Mouse (Mus musculus): Measurements from ENCODE around the gene Chst2. TPM values are rescaled to one million over a fixed set of nuclear protein-coding genes. Genes with fewer than 3 reads are reported as not detected.

Gene Chst2
- polyA plus RNA-seq, 1 experiment from 2014 or later: 16.3 TPM

DNA sequence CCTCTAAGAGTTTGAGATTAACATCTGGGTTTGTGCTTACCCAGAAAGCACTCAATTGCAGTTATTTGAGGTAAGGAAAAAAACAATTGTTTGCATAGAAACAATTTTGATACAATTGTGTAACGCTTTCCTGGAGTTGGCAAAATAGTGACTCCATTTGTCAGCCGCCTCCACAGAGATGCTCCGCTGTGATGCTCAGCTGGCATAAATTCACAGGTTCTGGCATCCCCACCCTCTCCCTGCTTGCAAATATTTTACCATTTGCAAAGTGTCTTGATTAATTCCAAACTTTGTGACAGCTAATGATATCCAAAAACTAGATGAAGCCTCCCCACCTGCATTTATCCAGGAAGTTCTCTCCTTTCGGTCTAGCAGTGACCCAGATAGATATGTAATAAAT, 5.5 kb upstream of the Chst2 start:
- Histone ChIP-seq H3K36me3 (replicated peaks; ENCODE audit: control insufficient read depth, insufficient read depth) (no peaks in the 10 kb centered on the region), H3K9me3 (ENCODE audit: control insufficient read depth, low read length) (no peaks in the 10 kb centered on the region), H3K27ac (no peak overlapping the region), H3K4me2 (replicated peaks) (no peak overlapping the region), H3K4me1 (replicated peaks; ENCODE audit: control insufficient read depth, insufficient read depth, low read length) (peaks cover 5% of the 10 kb centered on the region; the same call in 1 of the 2 replicates), H3K9ac (no peak overlapping the region), H3K27me3 (ENCODE audit: control insufficient read depth, insufficient read depth, low read length) (peaks cover 9% of the 10 kb centered on the region; the same call in 1 of the 2 replicates), H3K4me3 (replicated peaks; ENCODE audit: low read length) (no peak overlapping the region)
- no peak for DNase-seq (ENCODE audit: low spot score)
- 95% methylated on average over 4 of the region's 4 CpGs for WGBS
- ATAC-seq (ENCODE audit: low FRiP score): no peak

DNA sequence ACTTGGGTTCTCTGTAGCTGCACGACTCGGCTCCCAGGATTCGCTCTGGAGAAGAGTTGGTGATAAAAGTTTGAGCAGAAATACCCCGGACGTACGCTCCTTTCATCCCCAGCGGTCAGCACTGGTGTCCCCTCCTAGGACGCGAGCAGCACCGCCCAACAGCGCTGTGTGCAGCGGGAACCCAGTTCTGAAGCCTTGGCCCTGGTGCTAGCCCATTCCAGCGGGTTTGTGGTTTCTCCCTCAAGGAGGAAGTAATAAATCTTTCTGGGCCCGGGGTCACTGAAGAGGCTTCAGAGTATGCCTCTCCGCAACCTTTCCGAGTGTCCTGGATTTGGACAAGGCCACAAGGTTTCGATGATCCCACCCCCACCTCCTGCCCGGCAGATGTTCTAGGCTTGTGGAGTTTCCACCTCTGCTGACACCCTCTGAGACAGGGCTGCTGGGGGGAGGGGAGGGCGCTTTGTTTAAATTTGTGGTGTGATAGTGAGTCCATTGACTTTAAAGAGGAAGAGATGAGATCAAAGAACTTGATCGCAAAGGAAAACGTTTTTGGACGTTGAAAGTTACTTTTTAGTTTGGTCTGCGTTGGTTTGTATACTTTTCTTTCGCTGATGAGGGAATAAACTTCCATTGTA, 1.2 kb upstream of the Chst2 start:
- WGBS: 2% methylated on average over 24 of the region's 24 CpGs
- Histone ChIP-seq H3K36me3 (replicated peaks; ENCODE audit: control insufficient read depth, insufficient read depth) (no peaks in the 10 kb centered on the region), H3K4me2 (replicated peaks) (peak overlapping the region; percentile 79), H3K27me3 (ENCODE audit: control insufficient read depth, insufficient read depth, low read length) (peaks cover 9% of the 10 kb centered on the region; the same call in 1 of the 2 replicates), H3K9ac (peak overlapping the region; percentile 78), H3K4me3 (replicated peaks; ENCODE audit: low read length) (peak overlapping the region; percentile 63), H3K27ac (peak overlapping the region; percentile 26; the same call in 1 of the 2 replicates), H3K9me3 (ENCODE audit: control insufficient read depth, low read length) (no peaks in the 10 kb centered on the region), H3K4me1 (replicated peaks; ENCODE audit: control insufficient read depth, insufficient read depth, low read length) (peaks cover 10% of the 10 kb centered on the region; the same call in 1 of the 2 replicates)
- ATAC-seq (ENCODE audit: low FRiP score) (peak; percentile 35), DNase-seq (ENCODE audit: low spot score) (peak; percentile 28)

DNA sequence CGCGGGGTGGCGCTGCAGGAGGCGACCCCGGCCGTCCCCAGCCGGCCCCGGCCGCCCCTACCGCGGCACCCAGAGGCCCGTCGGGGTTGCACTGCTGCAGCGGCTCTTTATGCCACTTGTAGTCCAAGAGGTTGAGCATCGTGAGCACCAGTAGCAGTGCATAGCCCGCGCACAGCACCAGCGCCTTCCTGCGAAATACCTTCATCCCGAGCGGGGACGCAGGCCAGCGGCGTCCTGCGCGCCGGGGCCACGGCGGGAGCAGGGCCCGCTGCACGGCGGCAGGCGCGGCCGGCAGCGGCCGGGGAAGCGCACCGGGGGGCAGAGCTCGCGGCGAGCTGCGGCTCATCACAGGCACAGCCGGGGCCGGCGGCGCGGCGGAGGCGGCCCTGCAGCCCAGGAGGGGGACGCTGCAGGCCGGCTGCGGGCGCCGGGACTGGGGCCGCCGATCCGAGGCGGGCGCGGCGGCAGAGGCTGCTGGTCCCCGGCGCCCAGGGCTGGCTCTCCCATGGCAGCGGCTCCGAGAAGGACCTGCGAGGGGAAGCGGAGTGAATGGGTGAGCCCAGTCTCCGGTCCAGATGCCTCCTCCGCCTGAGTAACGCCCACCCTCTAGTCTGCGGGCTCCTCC, 464 bp downstream of the Chst2 start:
- Histone ChIP-seq H3K36me3 (replicated peaks; ENCODE audit: control insufficient read depth, insufficient read depth) (no peaks in the 10 kb centered on the region), H3K27me3 (ENCODE audit: control insufficient read depth, insufficient read depth, low read length) (peaks cover 9% of the 10 kb centered on the region; the same call in 1 of the 2 replicates), H3K27ac (peak overlapping the region; percentile 65), H3K9me3 (ENCODE audit: control insufficient read depth, low read length) (no peaks in the 10 kb centered on the region), H3K4me2 (replicated peaks) (peak overlapping the region; percentile 79), H3K4me1 (replicated peaks; ENCODE audit: control insufficient read depth, insufficient read depth, low read length) (peaks cover 10% of the 10 kb centered on the region; the same call in 1 of the 2 replicates), H3K9ac (peak overlapping the region; percentile 78), H3K4me3 (replicated peaks; ENCODE audit: low read length) (peak overlapping the region; percentile 63)
- DNase-seq (ENCODE audit: low spot score): peak; percentile 32
- ATAC-seq (ENCODE audit: low FRiP score): peak; percentile 26
- under 1% methylated on average over 63 of the region's 72 CpGs for WGBS

DNA sequence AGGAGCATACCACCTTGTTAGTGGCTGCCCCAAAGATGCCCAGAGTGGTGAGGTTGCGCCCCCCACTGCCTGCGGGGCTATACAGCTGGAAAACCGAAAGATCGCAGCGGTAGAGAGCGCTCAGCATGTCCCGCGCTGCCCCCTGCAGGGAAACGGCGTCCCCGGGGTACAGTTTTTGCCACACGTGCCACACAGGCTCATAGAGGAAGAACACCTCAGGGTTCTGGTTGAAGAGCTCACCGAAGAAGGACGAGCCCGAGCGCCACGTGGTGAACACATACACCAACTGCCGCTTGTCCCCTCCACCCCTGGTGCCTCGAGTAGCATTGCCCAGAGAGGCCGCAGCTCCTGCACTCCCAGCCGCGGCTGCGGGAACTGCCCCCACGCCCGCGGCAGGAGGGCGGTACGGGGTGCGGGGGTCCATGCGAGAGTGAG, 994 bp downstream of the Chst2 start:
- Histone ChIP-seq H3K9me3 (ENCODE audit: control insufficient read depth, low read length) (no peaks in the 10 kb centered on the region), H3K4me3 (replicated peaks; ENCODE audit: low read length) (peak overlapping the region; percentile 63), H3K4me2 (replicated peaks) (peak overlapping the region; percentile 79), H3K36me3 (replicated peaks; ENCODE audit: control insufficient read depth, insufficient read depth) (no peaks in the 10 kb centered on the region), H3K9ac (peak overlapping the region; percentile 78), H3K4me1 (replicated peaks; ENCODE audit: control insufficient read depth, insufficient read depth, low read length) (peaks cover 10% of the 10 kb centered on the region; the same call in 1 of the 2 replicates), H3K27me3 (ENCODE audit: control insufficient read depth, insufficient read depth, low read length) (peaks cover 9% of the 10 kb centered on the region; the same call in 1 of the 2 replicates), H3K27ac (peak overlapping the region; percentile 65; the same call in 1 of the 2 replicates)
- DNase-seq (ENCODE audit: low spot score): peak; percentile 70
- WGBS: 1% methylated on average over 28 of the region's 30 CpGs
- peak; percentile 41 for ATAC-seq (ENCODE audit: low FRiP score)

DNA sequence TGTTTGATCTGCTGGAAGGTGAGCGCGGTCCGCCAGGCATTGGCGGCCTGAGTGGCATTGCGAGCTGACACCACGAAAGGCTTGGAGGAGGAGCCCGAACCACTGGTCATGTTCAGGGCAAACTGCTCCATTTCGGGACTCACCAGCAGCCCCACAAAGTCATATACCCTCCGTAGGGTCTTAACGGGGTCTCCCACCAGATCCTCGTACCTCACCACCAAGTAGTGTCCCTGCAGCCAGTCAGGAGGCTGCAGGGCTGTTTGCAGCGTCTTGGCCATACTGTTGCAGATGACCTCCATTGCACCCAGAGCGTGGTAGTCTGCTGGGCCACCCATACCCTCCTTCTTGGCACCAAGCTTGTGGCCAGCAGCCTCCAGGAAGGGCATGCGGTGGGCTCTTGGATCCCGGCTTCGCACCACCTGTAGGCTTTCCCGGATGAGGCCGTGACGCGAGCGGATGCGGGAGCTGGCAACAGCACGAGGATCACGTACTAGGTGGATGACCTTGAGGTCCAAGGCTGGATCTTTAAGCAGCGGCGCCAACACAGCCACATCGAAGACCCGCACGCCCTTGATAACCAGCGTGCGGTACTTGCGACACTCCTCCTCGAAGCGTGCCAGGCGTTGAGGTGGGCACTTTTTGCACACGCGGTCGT, 1.6 kb downstream of the Chst2 start:
- peak overlapping the region; percentile 79 for H3K4me2 ChIP-seq (replicated peaks)
- H3K27ac ChIP-seq: no peak overlapping the region
- no peak for DNase-seq (ENCODE audit: low spot score)
- ATAC-seq (ENCODE audit: low FRiP score): no peak
- H3K27me3 ChIP-seq (ENCODE audit: control insufficient read depth, insufficient read depth, low read length): peaks cover 9% of the 10 kb centered on the region; the same call in 1 of the 2 replicates
- peak overlapping the region; percentile 78; the same call in 1 of the 2 replicates for H3K9ac ChIP-seq
- H3K36me3 ChIP-seq (replicated peaks; ENCODE audit: control insufficient read depth, insufficient read depth): no peaks in the 10 kb centered on the region
- peaks cover 10% of the 10 kb centered on the region; the same call in 1 of the 2 replicates for H3K4me1 ChIP-seq (replicated peaks; ENCODE audit: control insufficient read depth, insufficient read depth, low read length)
- WGBS: 70% methylated on average over 38 of the region's 38 CpGs
- peak overlapping the region; percentile 63 for H3K4me3 ChIP-seq (replicated peaks; ENCODE audit: low read length)
- H3K9me3 ChIP-seq (ENCODE audit: control insufficient read depth, low read length): no peaks in the 10 kb centered on the region

DNA sequence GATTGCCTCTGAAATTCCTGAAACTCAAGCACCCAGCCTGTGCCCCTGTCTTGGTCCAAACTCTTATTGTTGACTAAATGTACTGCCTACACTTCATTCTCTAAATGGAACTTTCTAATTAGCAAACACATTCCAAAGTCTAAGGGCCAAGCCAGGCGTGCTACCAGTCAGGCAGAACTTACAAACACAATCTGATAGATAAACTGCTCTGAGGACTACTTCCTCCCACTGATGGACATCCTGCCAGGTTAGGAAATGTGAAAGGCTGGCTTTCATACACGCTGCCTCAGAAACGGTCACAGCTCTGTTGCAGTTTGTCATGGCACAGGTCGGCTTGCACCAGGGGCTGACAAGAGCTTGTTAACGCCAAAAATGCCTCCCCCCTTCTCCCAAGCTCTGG, 4.8 kb downstream of the Chst2 start:
- Histone ChIP-seq H3K4me3 (replicated peaks; ENCODE audit: low read length) (no peak overlapping the region), H3K27ac (no peak overlapping the region), H3K27me3 (ENCODE audit: control insufficient read depth, insufficient read depth, low read length) (no peaks in the 10 kb centered on the region), H3K36me3 (replicated peaks; ENCODE audit: control insufficient read depth, insufficient read depth) (no peaks in the 10 kb centered on the region), H3K4me2 (replicated peaks) (no peak overlapping the region), H3K9me3 (ENCODE audit: control insufficient read depth, low read length) (no peaks in the 10 kb centered on the region), H3K9ac (no peak overlapping the region), H3K4me1 (replicated peaks; ENCODE audit: control insufficient read depth, insufficient read depth, low read length) (0 out of 2 replicates have a peak, but pooled peaks cover 5% of the 10 kb centered on the region)
- WGBS: 57% methylated on average over 5 of the region's 5 CpGs
- DNase-seq (ENCODE audit: low spot score) (no peak), ATAC-seq (ENCODE audit: low FRiP score) (no peak)

DNA sequence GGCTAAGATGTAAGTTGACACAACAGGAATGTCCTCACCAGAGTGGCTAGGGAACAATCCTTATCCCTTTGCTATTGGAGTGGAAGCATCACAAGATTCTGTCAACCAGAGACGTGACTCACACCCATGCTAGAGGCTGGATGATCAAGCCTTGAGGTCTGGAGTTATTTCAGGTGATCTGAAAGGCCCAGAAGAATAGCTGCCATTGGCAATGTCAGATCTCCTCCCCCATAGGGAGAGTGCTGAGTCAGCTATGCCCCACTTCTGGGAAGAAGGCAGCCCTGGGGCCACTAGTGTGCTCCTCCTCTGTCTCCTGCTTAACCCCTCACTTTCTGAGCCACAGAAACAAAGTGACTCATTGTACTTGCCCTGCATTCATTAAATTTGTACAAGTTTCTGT, 14.5 kb downstream of the Chst2 start:
- Histone ChIP-seq H3K4me1 (replicated peaks; ENCODE audit: control insufficient read depth, insufficient read depth, low read length) (no peaks in the 10 kb centered on the region), H3K9ac (no peak overlapping the region), H3K36me3 (replicated peaks; ENCODE audit: control insufficient read depth, insufficient read depth) (no peaks in the 10 kb centered on the region), H3K4me2 (replicated peaks) (no peak overlapping the region), H3K4me3 (replicated peaks; ENCODE audit: low read length) (no peak overlapping the region), H3K27me3 (ENCODE audit: control insufficient read depth, insufficient read depth, low read length) (no peaks in the 10 kb centered on the region), H3K27ac (no peak overlapping the region), H3K9me3 (ENCODE audit: control insufficient read depth, low read length) (no peaks in the 10 kb centered on the region)
- DNase-seq (ENCODE audit: low spot score): no peak
- no peak for ATAC-seq (ENCODE audit: low FRiP score)
- 74% methylated on average over 1 of the region's 1 CpGs for WGBS

DNA sequence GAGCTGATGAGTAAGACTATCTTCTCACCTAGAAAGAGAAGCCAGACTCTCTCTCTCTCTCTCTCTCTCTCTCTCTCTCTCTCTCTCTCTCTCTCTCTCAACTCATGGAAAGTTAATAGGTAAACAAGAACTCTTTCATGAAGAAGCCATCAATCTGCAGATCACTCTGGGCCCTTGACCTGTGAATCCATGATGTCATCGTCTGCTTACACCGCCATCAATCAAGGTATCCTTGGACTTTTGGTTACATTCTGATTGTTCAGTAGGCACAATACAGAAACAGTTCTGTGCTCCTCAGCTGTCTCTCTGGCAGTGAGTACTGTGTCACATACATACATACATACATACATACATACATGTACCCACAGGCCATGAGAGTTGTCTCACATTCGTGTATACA, 16.6 kb downstream of the Chst2 start:
- Histone ChIP-seq H3K36me3 (replicated peaks; ENCODE audit: control insufficient read depth, insufficient read depth) (no peaks in the 10 kb centered on the region), H3K4me2 (replicated peaks) (no peak overlapping the region), H3K9me3 (ENCODE audit: control insufficient read depth, low read length) (no peaks in the 10 kb centered on the region), H3K4me3 (replicated peaks; ENCODE audit: low read length) (no peak overlapping the region), H3K9ac (no peak overlapping the region), H3K27ac (no peak overlapping the region), H3K4me1 (replicated peaks; ENCODE audit: control insufficient read depth, insufficient read depth, low read length) (no peaks in the 10 kb centered on the region), H3K27me3 (ENCODE audit: control insufficient read depth, insufficient read depth, low read length) (no peaks in the 10 kb centered on the region)
- DNase-seq (ENCODE audit: low spot score) (no peak), ATAC-seq (ENCODE audit: low FRiP score) (no peak)
- 90% methylated on average over 3 of the region's 3 CpGs for WGBS

DNA sequence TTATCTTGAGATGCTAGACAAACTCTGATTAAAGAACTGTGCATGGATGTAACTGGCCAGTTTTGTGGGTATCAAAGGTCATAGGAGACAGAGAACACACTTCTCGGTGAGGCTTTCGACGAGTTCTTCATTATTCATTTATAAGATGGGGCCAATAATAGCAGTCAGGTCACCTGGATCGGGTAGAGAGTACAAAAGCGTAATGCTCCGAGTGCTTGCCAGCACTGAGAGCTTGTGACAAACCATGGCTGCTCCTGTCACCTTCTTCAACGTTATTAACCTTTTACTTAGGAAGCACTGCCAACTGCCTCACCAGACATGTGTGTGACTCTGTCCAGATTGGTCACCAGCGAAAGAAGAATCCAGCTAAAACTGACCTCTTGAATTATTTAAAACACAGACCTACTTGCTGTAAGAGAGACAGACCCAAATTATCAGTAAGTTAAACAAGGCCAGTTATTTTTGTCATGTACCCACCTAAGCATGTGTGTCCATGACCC, 18.6 kb downstream of the Chst2 start:
- no peak for ATAC-seq (ENCODE audit: low FRiP score)
- no peak overlapping the region for H3K4me3 ChIP-seq (replicated peaks; ENCODE audit: low read length)
- H3K4me1 ChIP-seq (replicated peaks; ENCODE audit: control insufficient read depth, insufficient read depth, low read length): no peaks in the 10 kb centered on the region
- H3K27me3 ChIP-seq (ENCODE audit: control insufficient read depth, insufficient read depth, low read length): no peaks in the 10 kb centered on the region
- no peak overlapping the region for H3K9ac ChIP-seq
- H3K9me3 ChIP-seq (ENCODE audit: control insufficient read depth, low read length): no peaks in the 10 kb centered on the region
- no peak overlapping the region for H3K4me2 ChIP-seq (replicated peaks)
- no peak overlapping the region for H3K27ac ChIP-seq
- H3K36me3 ChIP-seq (replicated peaks; ENCODE audit: control insufficient read depth, insufficient read depth): no peaks in the 10 kb centered on the region
- no peak for DNase-seq (ENCODE audit: low spot score)
- WGBS: 86% methylated on average over 8 of the region's 8 CpGs
